Mouse (Mus musculus): ENCODE data around the gene Klrd1.

DNA sequence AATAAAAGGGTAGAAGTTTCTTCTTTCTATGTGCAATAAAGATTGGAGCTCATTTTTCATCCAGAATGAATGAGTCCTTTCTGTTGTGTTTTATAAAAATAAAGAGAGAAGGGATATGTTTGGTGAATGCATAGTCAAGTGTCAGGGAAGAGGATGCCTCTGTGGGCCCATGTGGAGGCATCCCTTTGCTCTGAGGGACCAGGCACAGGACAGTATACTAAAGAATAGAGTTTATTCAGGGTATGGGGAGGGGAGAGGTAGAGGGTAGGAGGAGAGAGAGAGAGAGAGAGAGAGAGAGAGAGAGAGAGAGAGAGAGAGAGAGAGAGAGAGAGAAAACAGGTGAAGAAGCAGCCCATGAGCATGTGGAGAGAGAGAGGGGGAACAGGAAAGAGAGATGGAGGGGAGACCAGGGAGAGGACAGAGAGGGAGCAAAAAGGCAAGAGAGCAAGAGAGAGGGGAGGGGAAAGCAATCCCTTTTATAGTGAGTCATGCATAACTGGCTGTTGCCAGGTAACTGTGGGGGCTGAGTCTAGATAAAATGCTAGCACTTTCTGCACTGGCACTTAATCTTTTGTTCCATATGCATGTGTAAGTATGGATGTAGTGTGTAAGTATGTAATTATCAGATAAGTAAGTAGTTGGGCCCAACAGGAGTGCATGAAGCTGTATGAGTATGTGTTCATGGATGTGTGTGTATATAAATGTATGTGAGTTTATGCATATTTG, 34.1 kb upstream of the Klrd1 start:
- TF ChIP-seq EP300 (IDR thresholded peaks at IDR 0.05; ENCODE audit: low read depth) (peak; percentile 55), CTCF (IDR thresholded peaks at IDR 0.05; ENCODE audit: low read depth) (no peak)

All from liver, postnatal 0 days (tissue).